Mouse (Mus musculus) MEL (cell line): ENCODE measurements around the gene Lrrn4cl. TPM values are rescaled to one million over a fixed set of nuclear protein-coding genes. Genes with fewer than 3 reads are reported as not detected.

Experiments
- DNase-seq: peaks from one replicate; pipeline ENCODE4 v3.0.0; 2011; ENCODE audit warnings: low read depth, low spot score
- H3K27ac ChIP-seq: 2 replicates; pipeline ENCODE4 v1.5.1; 2012; ENCODE audit warnings: low read depth, mild to moderate bottlenecking, control low read depth, low read length, moderate library complexity; ENCODE audit not compliant: control insufficient read depth
- H3K27me3 ChIP-seq, 2 experiments: fragments of 150-350 bp in 1 of 2; sonication (generic) in 1 of 2; 2 replicates each; pipeline ENCODE4 v1.6.1; 2012; ENCODE audit warnings: low read length in 2 of 2, mild to moderate bottlenecking in 2 of 2, improper control_type of control experiment in 1 of 2, moderate library complexity in 1 of 2; ENCODE audit not compliant: insufficient read depth in 2 of 2, control insufficient read depth in 1 of 2
- H3K36me3 ChIP-seq, 2 experiments: 2 replicates each; pipeline ENCODE4 v1.6.1; 2012 to 2014; ENCODE audit warnings: low read length in 2 of 2, improper control_type of control experiment in 1 of 2, inconsistent platforms in 1 of 2, mild to moderate bottlenecking in 1 of 2; ENCODE audit not compliant: insufficient read depth in 2 of 2, control insufficient read depth in 1 of 2
- H3K4me1 ChIP-seq, 2 experiments: fragments of 150-350 bp in 1 of 2; sonication (generic) in 1 of 2; 2 replicates each; pipeline ENCODE4 v1.6.1; 2012; ENCODE audit warnings: low read length in 2 of 2, improper control_type of control experiment in 1 of 2, mild to moderate bottlenecking in 1 of 2; ENCODE audit not compliant: insufficient read depth in 2 of 2, control insufficient read depth in 1 of 2
- H3K4me3 ChIP-seq, 2 experiments: fragments of 150-350 bp in 1 of 2; sonication (generic) in 1 of 2; 2 replicates each; pipeline ENCODE4 v1.5.1; 2012; ENCODE audit warnings: low read depth in 2 of 2, low read length in 2 of 2, mild to moderate bottlenecking in 2 of 2, moderate library complexity in 2 of 2, control low read depth in 1 of 2, improper control_type of control experiment in 1 of 2; ENCODE audit not compliant: control insufficient read depth in 1 of 2, insufficient read depth in 1 of 2
- H3K79me2 ChIP-seq: 2 replicates; pipeline ENCODE4 v1.6.1; 2012; ENCODE audit warnings: mild to moderate bottlenecking, low read length, moderate library complexity; ENCODE audit not compliant: control insufficient read depth, poor library complexity, insufficient read depth
- H3K9ac ChIP-seq: 2 replicates; pipeline ENCODE4 v1.6.1; 2012; ENCODE audit warnings: low read depth, mild to moderate bottlenecking, control low read depth, low read length, moderate library complexity; ENCODE audit not compliant: control insufficient read depth, poor library complexity, severe bottlenecking
- H3K9me3 ChIP-seq: fragments of 150-350 bp; sonication (generic); replicated peaks from 2 replicates; pipeline ENCODE4 v1.6.1; 2012; ENCODE audit warnings: mild to moderate bottlenecking, low read length, improper control_type of control experiment, moderate library complexity; ENCODE audit not compliant: insufficient read depth
- E2F4 ChIP-seq: IDR thresholded peaks from 2 replicates; pipeline ENCODE4 v1.6.1; 2011; ENCODE audit warnings: low read depth, low read length, improper control_type of control experiment, borderline replicate concordance
- GATA1 ChIP-seq: IDR thresholded peaks from 2 replicates; pipeline ENCODE4 v1.6.1; 2011; ENCODE audit warnings: low read depth, low read length, improper control_type of control experiment
- MAX ChIP-seq: IDR thresholded peaks from 2 replicates; pipeline ENCODE4 v1.6.1; 2011; ENCODE audit warnings: low read length, improper control_type of control experiment
- MXI1 ChIP-seq: IDR thresholded peaks from 2 replicates; pipeline ENCODE4 v1.6.1; 2011; ENCODE audit warnings: mild to moderate bottlenecking, low read depth, low read length, improper control_type of control experiment
- MYB ChIP-seq: IDR thresholded peaks from 2 replicates; pipeline ENCODE4 v1.6.1; 2011; ENCODE audit warnings: mild to moderate bottlenecking, low read depth, low read length, improper control_type of control experiment
- NRF1 ChIP-seq: IDR thresholded peaks from 2 replicates; pipeline ENCODE4 v1.6.1; 2014; ENCODE audit warnings: low read depth, mild to moderate bottlenecking, inconsistent platforms, low read length, improper control_type of control experiment, moderate library complexity; ENCODE audit not compliant: poor library complexity, insufficient read depth, severe bottlenecking
- POLR2A ChIP-seq, 2 experiments: IDR thresholded peaks; 2 replicates each; pipeline ENCODE4 v1.6.1; 2011 to 2012; ENCODE audit warnings: low read length in 2 of 2, mild to moderate bottlenecking in 2 of 2, control low read depth in 1 of 2, improper control_type of control experiment in 1 of 2, low read depth in 1 of 2, moderate library complexity in 1 of 2; ENCODE audit not compliant: control insufficient read depth in 1 of 2, insufficient read depth in 1 of 2, poor library complexity in 1 of 2
- RAD21 ChIP-seq: IDR thresholded peaks from 2 replicates; pipeline ENCODE4 v1.6.1; 2011; ENCODE audit warnings: mild to moderate bottlenecking, low read depth, low read length, improper control_type of control experiment
- TAL1 ChIP-seq: IDR thresholded peaks from 2 replicates; pipeline ENCODE4 v1.6.1; 2012; ENCODE audit warnings: mild to moderate bottlenecking, inconsistent platforms, low read length, moderate library complexity, mixed read lengths
- TBP ChIP-seq: IDR thresholded peaks from 2 replicates; pipeline ENCODE4 v1.8.0; 2011; ENCODE audit warnings: low read depth, low read length, improper control_type of control experiment
- UBTF ChIP-seq: IDR thresholded peaks from 2 replicates; pipeline ENCODE4 v1.6.1; 2012; ENCODE audit warnings: low read depth, mild to moderate bottlenecking, inconsistent platforms, low read length, improper control_type of control experiment, moderate library complexity, borderline replicate concordance; ENCODE audit not compliant: insufficient read depth
- USF1 ChIP-seq: IDR thresholded peaks from 2 replicates; pipeline ENCODE4 v1.6.1; 2014; ENCODE audit warnings: low read depth, mild to moderate bottlenecking, inconsistent platforms, low read length, improper control_type of control experiment, moderate library complexity
- ZKSCAN1 ChIP-seq: IDR thresholded peaks from 2 replicates; pipeline ENCODE4 v1.6.1; 2012; ENCODE audit warnings: low read depth, mild to moderate bottlenecking, inconsistent platforms, low read length, improper control_type of control experiment, moderate library complexity
- polyA plus RNA-seq, 2 experiments: library from polyadenylated mRNA; stranded (reverse) in 1 of 2; unstranded in 1 of 2; fragments of >175 nt in 1 of 2; fragments of >200 nt in 1 of 2; gene quantifications; 2 replicates each; pipeline versions ENCODE4 v1.2.1 to v1.2.4; 2012; ENCODE audit warnings: low replicate concordance in 2 of 2, low read depth in 1 of 2; ENCODE audit not compliant: insufficient read length in 2 of 2, insufficient read depth in 1 of 2, missing spikeins in 1 of 2
- total RNA-seq: library from RNA; depleted of rRNA; stranded (reverse); fragments of 300-350 nt; gene quantifications from 2 replicates; pipeline ENCODE4 v1.2.3, GENCODE M21; 2012

Gene Lrrn4cl
- total and polyA plus RNA-seq, 3 experiments = 0.15 to 0.54 TPM; not detected in 1

DNA sequence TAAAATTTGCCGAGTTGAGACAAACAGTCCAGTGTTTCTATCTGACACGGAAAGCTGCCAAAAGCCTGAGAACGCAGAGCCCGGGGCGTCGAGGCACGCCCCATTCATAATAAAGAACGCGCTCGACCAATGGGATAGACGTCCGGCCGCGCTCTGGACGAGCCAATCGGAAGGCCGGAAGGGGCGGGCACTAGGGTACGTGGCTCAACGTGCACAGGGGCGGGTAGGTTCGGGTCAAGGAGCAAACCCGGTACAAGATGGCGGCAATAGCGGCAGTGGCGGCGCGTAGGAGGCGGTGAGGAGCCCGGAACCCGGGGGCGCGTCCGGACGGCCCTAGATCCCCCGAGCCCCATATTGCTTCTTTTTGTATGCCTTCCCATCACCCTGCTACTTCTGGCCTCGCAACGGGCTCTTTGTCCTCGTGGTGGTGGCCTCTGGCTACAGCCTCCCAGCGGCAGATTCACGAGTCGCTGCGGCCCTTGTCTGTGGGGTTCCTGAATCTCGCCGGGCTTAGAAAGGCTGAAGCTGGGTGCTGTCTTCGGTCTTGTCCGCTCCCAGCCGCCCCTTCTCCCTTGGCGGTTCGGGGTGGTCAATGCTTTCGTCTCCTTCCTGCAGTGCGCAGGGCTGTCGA is 47.4 kb downstream of the Lrrn4cl start, which contains the start of gene Ganab (continued):
- TF ChIP-seq TBP (peak; percentile 83), MAX (0 out of 2 replicates have a peak, but pooled peaks have one; percentile 57), NRF1 (peak; percentile 31; the same call in 1 of the 2 replicates)

DNA sequence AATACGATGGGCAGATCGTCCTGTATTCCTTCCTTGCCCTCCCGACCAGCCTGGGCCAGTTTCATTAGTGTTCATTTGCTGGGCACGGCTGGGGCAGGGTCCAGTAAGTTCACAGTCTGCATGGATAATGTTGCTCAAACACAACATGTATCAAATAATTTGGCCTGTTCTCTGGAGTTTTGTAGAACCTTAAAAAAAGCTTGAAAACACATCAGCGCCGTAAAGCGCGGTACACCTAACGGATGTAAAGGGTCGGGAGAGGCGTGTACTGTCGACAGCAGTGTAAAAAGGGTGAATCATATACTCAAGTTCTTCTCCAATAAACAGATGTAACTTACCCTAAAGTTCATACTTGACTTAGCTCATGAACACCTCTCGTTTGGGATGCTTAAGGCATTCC is 48.0 kb downstream of the Lrrn4cl start:
- Histone ChIP-seq H3K9me3 (no peaks in the 10 kb centered on the region), H3K27ac (peak overlapping the region; percentile 92), H3K36me3 (peaks cover 2 to 32% of the 10 kb centered on the region in 2 experiments; a peak in 3 of 4 replicates), H3K79me2 (peaks cover 44% of the 10 kb centered on the region), H3K4me3 (peak overlapping the region; percentile 75 to 79), H3K9ac (peak overlapping the region; percentile 96), H3K27me3 (no peaks in the 10 kb centered on the region), H3K4me1 (peaks cover 5 to 21% of the 10 kb centered on the region in 2 experiments; a peak in 3 of 4 replicates)
- peak; percentile 75 for DNase-seq
- TF ChIP-seq USF1 (no peak), E2F4 (no peak), UBTF (no peak), ZKSCAN1 (no peak), MYB (no peak), MAX (0 out of 2 replicates have a peak, but pooled peaks have one; percentile 27), MXI1 (0 out of 2 replicates have a peak, but pooled peaks have one; percentile 36), TBP (peak; percentile 42; the same call in 1 of the 2 replicates), TAL1 (no peak)

DNA sequence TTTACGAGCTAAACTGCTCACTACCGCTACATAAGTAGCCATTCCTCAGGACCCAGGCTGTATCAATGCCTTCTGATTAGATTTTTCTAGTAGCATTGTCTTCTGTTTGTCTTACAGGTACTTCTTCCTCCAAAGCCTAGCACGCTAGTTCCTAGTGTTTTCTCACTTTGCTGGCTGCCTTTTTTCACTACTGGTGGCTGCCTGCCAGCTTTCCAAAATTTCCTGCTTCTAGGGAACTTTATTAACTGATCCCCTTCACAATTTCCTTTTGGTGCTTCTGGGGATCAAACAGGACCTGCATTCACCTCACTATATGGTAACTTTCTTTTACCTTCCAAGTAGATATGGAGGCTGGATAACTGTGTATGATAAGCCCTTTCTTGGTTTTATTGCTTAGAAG is 48.5 kb downstream of the Lrrn4cl start:
- no peak for TF ChIP-seq POLR2A (IDR thresholded peaks at IDR 0.05; ENCODE audit: control insufficient read depth in 1 of 2, insufficient read depth in 1 of 2, low read depth in 1 of 2, low read length in 2 of 2, poor library complexity in 1 of 2)
- 0 out of 2 replicates have a peak, but pooled peaks have one; percentile 19 for TF ChIP-seq MXI1
- TF ChIP-seq RAD21 = no peak
- 0 out of 2 replicates have a peak, but pooled peaks have one; percentile 27 for TF ChIP-seq GATA1
- TF ChIP-seq, all 39 proteins: peak for 2
- Histone ChIP-seq H3K27ac (peak overlapping the region; percentile 46), H3K4me1 (peaks cover 4 to 21% of the 10 kb centered on the region in 2 experiments; a peak in 3 of 4 replicates), H3K79me2 (peaks cover 39% of the 10 kb centered on the region), H3K9ac (peak overlapping the region; percentile 96), H3K27me3 (no peaks in the 10 kb centered on the region), H3K36me3 (peaks cover 2 to 29% of the 10 kb centered on the region in 2 experiments; a peak in 3 of 4 replicates), H3K4me3 (peak overlapping the region; percentile 28 to 79), H3K9me3 (no peaks in the 10 kb centered on the region)
- peak; percentile 57 for DNase-seq
